Mouse (Mus musculus) embryonic facial prominence, embryonic 14.5 days (tissue): Measurements from ENCODE around the gene Wdr46. TPM values are rescaled to one million over a fixed set of nuclear protein-coding genes. Genes with fewer than 3 reads are reported as not detected.
"Not testable (repeated sequence)": the region's sequence is repeated elsewhere in the genome, so short reads cannot be mapped to it uniquely, and the experiment has no call there.

ENCODE experiments used
- ATAC-seq: fragments of 200-750 bp; cut with Nextera tagmentation; 2 replicates; pipeline ENCODE4 v1.8.0; 2017; ENCODE audit warnings: low read depth, moderate number of reproducible peaks, moderate TSS enrichment
- DNase-seq: peaks from one replicate; pipeline ENCODE4 v3.0.0-alpha.2; 2015; ENCODE audit warnings: low spot score
- H3K27ac ChIP-seq: fragments of 300-500 bp; sonication (generic); replicated peaks from 2 replicates; pipeline ENCODE4 v1.5.1; 2014; ENCODE audit warnings: low read depth, mild to moderate bottlenecking, low read length, moderate library complexity
- H3K27me3 ChIP-seq: fragments of 300-500 bp; sonication (generic); replicated peaks from 2 replicates; pipeline ENCODE4 v1.6.1; 2014; ENCODE audit warnings: low read length; ENCODE audit not compliant: control insufficient read depth, insufficient read depth
- H3K36me3 ChIP-seq: fragments of 300-500 bp; sonication (generic); 2 replicates; pipeline ENCODE4 v1.6.1; 2014; ENCODE audit warnings: low read length, mixed read lengths; ENCODE audit not compliant: control insufficient read depth, insufficient read depth
- H3K4me1 ChIP-seq: fragments of 300-500 bp; sonication (generic); 2 replicates; pipeline ENCODE4 v1.6.1; 2014; ENCODE audit warnings: antibody characterized with exemption, low read length; ENCODE audit not compliant: control insufficient read depth, insufficient read depth
- H3K4me2 ChIP-seq: fragments of 300-500 bp; sonication (generic); 2 replicates; pipeline ENCODE4 v1.6.1; 2014; ENCODE audit warnings: low read depth, mild to moderate bottlenecking, low read length, moderate library complexity, mixed read lengths
- H3K4me3 ChIP-seq: fragments of 300-500 bp; sonication (generic); 2 replicates; pipeline ENCODE4 v1.5.1; 2014; ENCODE audit warnings: low read depth, mild to moderate bottlenecking, low read length
- H3K9ac ChIP-seq: fragments of 300-500 bp; sonication (generic); 2 replicates; pipeline ENCODE4 v1.6.1; 2014; ENCODE audit warnings: low read depth, mild to moderate bottlenecking, low read length, moderate library complexity, mixed read lengths
- H3K9me3 ChIP-seq: fragments of 300-500 bp; sonication (generic); 2 replicates; pipeline ENCODE4 v1.6.1; 2016; ENCODE audit warnings: low read length; ENCODE audit not compliant: control insufficient read depth
- WGBS: fragments of 180-500 bp; shearing (Covaris S2); extraction: QIAGEN DNeasy Blood & Tissue Kit; methylation state at CpG from one replicate; pipeline ENCODE4 v1.1.7; 2014; 5-methylcytosine and 5-hydroxymethylcytosine counted together
- polyA plus RNA-seq: library from polyadenylated mRNA; unstranded; fragments of >200 nt; fragmentation: Nextera tagmentation; extraction: Ambion mirVana; gene quantifications from 2 replicates; pipeline ENCODE4 v1.2.1, GENCODE M21; 2014

Wdr46 gene
- 15.4 and 20.2 TPM in 2 replicates for polyA plus RNA-seq

DNA sequence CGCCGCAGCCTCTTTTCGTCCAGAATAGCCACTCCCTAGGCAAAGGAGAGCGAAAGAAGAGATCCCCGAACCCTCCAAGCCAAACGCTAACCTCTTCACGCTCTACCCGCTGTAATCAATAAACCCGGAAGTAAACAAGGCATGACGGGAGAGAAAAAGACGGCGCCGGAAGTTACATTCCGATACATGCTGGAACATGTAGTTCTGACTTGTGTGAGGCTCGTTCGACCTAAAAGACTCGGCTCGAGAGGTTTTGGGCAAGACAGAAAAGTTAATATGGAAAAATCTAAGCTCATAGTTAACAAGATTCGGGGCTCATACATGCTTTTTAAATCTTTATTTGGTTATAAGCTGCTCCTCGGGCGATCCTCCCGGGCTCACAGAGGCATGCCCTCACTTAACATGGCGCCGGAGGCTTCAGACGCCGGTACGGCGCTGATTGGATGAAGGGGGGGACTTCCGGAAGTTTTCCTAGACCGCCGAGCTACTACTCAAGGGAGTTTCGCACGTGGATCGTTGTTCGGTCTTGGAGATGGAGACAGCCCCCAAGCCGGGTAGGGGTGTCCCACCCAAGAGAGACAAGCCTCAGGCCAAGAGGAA is at the start of gene Wdr46, which contains the start of gene Pfdn6:
Gene Wdr46, plus strand, starts transcription at position 455 of the 600 bp plus-strand sequence.
Gene Pfdn6, minus strand, starts transcription at position 138 of the 600 bp plus-strand sequence.
- no peaks in the 10 kb centered on the region for H3K27me3 ChIP-seq
- no peaks in the 10 kb centered on the region for H3K9me3 ChIP-seq
- DNase-seq (peak; percentile 96), ATAC-seq (peak; percentile 93)
- peaks cover 12% of the 10 kb centered on the region for H3K4me1 ChIP-seq
- peak within 1 kb of the TSS; percentile 87 for H3K4me3 ChIP-seq
- H3K4me2 ChIP-seq = peak within 1 kb of the TSS; percentile 89
- no peak within 1 kb of the TSS for H3K27ac ChIP-seq
- peaks cover 61% of the 10 kb centered on the region for H3K36me3 ChIP-seq
- H3K9ac ChIP-seq = peak within 1 kb of the TSS; percentile 79
- under 1% methylated on average over 36 of the region's 36 CpGs for WGBS

DNA sequence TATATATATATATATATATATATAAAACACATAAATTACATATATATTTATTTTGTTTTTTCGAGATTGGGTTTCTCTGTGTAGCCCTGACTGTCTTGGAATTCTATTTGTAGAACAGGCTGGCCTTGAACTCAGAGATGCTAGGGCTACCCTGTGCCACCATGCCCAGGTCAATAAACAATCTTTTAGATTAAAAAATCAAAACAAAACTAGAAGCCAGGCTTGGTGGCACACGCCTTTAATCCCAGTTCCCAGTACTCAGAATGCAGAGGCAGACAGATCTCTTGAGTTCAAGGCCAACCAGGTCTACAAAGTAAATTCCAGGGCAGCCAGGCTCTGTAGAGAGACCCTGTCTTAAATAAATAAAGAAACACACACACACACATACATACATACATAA is 49.1 kb upstream of the Wdr46 start:
- 66% methylated on average over 2 of the region's 2 CpGs for WGBS

DNA sequence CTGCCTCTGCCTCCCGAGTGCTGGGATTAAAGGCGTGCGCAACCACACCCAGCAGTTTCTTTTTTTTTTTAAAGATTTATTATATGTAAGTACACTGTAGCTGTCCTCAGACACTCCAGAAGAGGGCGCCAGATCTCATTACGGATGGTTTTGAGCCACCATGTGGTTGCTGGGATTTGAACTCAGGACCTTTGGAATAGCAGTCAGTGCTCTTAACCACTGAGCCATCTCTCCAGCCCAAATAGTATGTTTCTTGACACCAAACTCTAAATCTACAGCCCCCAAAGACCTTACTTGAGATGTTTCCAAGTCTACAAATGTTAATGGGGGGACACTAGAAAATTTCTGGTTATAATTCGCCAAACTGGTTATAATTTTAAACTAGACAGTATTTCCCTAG is 48.6 kb upstream of the Wdr46 start:
- not testable (repeated sequence) for H3K4me3 ChIP-seq, DNase-seq, H3K4me1 ChIP-seq, H3K27ac ChIP-seq, H3K9ac ChIP-seq, H3K4me2 ChIP-seq, H3K27me3 ChIP-seq, H3K36me3 ChIP-seq, ATAC-seq, H3K9me3 ChIP-seq
- 70% methylated on average over 6 of the region's 6 CpGs for WGBS

More for the DNA sequence above, 49.1 kb upstream of the Wdr46 start:
- Histone ChIP-seq H3K27me3 (no peaks in the 10 kb centered on the region), H3K4me3 (no peak overlapping the region), H3K4me1 (peaks cover 9% of the 10 kb centered on the region; the same call in 1 of the 2 replicates), H3K9me3 (no peaks in the 10 kb centered on the region), H3K27ac (no peak overlapping the region), H3K36me3 (0 out of 2 replicates have a peak, but pooled peaks cover under 1% of the 10 kb centered on the region), H3K4me2 (no peak overlapping the region), H3K9ac (no peak overlapping the region)
- ATAC-seq = no peak
- no peak for DNase-seq

DNA sequence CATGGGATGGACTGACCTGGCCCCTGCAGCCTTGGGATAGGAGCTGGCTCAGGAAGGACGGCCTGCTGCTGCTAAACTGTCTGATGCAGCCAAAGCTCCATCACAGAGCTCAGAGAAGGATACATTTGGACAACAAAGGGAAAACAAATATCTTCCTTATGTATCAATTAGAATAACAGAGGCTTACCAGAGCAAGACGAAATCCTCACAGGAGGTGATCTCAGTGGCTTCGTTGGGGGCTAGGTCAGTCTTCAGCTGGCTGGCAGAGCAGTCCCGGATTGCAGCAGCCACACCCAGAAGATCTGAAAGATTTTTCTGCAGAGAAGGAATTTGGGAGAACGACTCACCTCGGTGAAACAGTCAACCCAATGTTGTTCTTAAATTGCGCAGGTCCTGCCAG is 48.0 kb upstream of the Wdr46 start:
- Histone ChIP-seq H3K9ac (no peak overlapping the region), H3K27ac (no peak overlapping the region), H3K4me3 (no peak overlapping the region), H3K27me3 (no peaks in the 10 kb centered on the region), H3K4me1 (peaks cover 9% of the 10 kb centered on the region; the same call in 1 of the 2 replicates), H3K36me3 (no peaks in the 10 kb centered on the region), H3K9me3 (no peaks in the 10 kb centered on the region), H3K4me2 (no peak overlapping the region)
- WGBS = 14% methylated on average over 7 of the region's 7 CpGs
- ATAC-seq = no peak
- DNase-seq = no peak

DNA sequence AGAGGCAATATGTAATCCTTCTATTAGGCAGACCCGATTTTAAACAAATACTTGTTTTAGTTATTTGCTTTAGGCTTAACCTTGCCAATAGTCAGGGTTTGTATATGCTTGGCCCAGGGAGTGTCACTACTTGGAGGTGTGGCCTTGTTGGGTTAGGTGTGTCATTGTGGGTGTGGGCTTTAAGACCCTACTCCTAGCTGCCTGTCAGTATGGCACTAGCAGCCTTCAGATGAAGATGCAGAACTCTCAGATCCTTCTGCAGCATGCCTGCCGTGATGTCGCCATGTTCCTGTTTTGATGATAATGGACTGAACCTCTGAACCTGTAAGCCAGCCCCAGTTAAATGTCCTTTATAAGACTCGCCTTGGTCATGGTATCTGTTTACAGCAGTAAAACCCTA is 47.4 kb upstream of the Wdr46 start:
- H3K4me3 ChIP-seq, H3K4me2 ChIP-seq, H3K36me3 ChIP-seq, H3K9me3 ChIP-seq, H3K27me3 ChIP-seq, H3K9ac ChIP-seq, DNase-seq, ATAC-seq, H3K4me1 ChIP-seq, H3K27ac ChIP-seq: not testable (repeated sequence)
- WGBS = 74% methylated on average over 4 of the region's 4 CpGs

DNA sequence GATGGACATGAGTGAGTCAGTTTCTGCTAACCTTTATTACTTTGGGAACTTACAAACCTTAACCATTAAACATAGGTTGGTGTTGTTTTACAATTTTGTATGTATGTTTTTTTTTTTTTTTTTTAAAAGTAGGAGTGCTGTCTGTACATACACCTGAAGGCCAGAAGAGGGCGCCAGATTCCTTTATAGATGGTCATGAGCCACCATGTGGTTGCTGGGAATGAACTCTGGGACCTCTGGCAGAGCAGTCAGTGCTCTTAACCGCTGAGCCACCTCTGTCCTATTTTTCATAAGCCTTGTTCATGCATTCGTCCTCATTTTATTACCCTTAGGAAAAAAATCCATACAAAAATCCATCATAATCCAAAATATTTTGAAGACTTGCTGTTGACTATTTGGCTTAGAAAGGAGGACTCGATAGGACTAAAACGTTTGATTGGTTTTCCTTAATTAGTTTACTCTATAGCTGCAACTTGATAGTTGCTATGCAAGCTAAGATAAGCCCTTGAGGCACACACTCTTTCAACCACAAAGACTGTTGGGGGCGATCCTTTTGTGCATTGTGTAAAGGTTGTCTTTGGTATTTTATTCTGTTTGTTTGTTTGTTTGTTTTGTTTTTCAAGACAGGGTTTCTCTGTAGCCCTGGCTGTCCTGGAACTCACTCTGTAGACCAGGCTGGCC is 43.2 kb upstream of the Wdr46 start:
- H3K4me2 ChIP-seq = no peak overlapping the region
- ATAC-seq (no peak), DNase-seq (peak; percentile 60)
- WGBS = 39% methylated on average over 6 of the region's 6 CpGs
- no peaks in the 10 kb centered on the region for H3K27me3 ChIP-seq
- H3K27ac ChIP-seq = no peak overlapping the region
- no peak overlapping the region for H3K4me3 ChIP-seq
- no peaks in the 10 kb centered on the region for H3K36me3 ChIP-seq
- H3K4me1 ChIP-seq = no peaks in the 10 kb centered on the region
- H3K9me3 ChIP-seq = no peaks in the 10 kb centered on the region
- H3K9ac ChIP-seq = no peak overlapping the region

DNA sequence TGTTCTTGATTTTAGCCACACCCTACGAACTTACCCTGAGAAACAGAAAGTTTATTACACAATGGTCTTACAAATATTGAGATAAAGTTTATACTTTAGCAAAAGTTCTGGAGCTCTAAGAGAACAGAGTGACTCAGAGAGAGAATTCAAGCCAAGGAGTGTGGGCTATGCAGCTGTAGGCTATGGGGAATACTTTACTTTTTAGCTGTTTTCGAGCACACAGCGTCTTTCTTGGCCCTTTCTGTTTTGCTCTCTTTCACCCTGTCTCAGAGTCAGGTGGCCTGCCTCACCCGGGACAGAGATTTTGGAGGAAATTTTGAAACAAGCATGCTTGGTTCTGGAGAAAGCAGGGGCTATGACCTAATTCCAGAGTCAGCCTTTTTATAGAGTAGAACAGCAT is 42.3 kb upstream of the Wdr46 start:
- H3K36me3 ChIP-seq = not testable (repeated sequence)

DNA sequence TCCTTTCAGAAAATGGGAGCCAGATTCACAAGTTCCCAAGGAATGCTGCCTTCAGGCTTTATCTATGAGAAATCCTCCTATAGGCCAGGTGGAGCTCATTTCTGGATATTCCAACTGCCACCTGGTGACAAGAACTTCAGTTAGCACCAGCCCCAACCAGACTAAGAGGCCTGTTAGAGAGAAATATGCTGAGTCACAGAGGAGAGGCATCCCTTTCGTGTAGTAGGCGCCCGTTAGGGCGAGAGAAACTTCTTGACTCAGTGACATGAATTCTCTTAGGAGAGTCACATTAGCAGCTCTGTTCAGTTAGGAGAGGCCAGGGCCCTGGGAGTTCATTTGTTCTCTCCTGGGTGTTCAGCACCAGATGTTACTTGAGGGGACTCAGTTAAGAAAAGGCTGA is 40.8 kb upstream of the Wdr46 start:
- H3K4me3 ChIP-seq = no peak overlapping the region
- no peak overlapping the region for H3K27ac ChIP-seq
- ATAC-seq = no peak
- H3K9me3 ChIP-seq = no peaks in the 10 kb centered on the region
- H3K9ac ChIP-seq = no peak overlapping the region
- H3K4me2 ChIP-seq = no peak overlapping the region
- H3K4me1 ChIP-seq = no peaks in the 10 kb centered on the region
- 76% methylated on average over 4 of the region's 4 CpGs for WGBS
- H3K36me3 ChIP-seq = no peaks in the 10 kb centered on the region
- DNase-seq = no peak
- H3K27me3 ChIP-seq = no peaks in the 10 kb centered on the region

More for the DNA sequence above, 42.3 kb upstream of the Wdr46 start:
- ATAC-seq, DNase-seq, H3K27me3 ChIP-seq, H3K4me1 ChIP-seq, H3K4me3 ChIP-seq, H3K4me2 ChIP-seq, H3K9me3 ChIP-seq, H3K9ac ChIP-seq, H3K27ac ChIP-seq: not testable (repeated sequence)
- WGBS = 78% methylated on average over 4 of the region's 4 CpGs
